Mouse (Mus musculus): ENCODE measurements around the gene Fgd2.
"Not testable (repeated sequence)": the region's sequence is repeated elsewhere in the genome, so short reads cannot be mapped to it uniquely, and the experiment has no call there.

The Fgd2 gene

GRCm38 (mm10) chr17:29365105-29365621, 4.4 kb downstream of the Fgd2 start:
- DNase-seq = peak in 1 of 2 experiments; percentile 47

GRCm38 (mm10) chr17:29368726-29369125, 8.0 kb downstream of the Fgd2 start:
- DNase-seq = no peak

- peak; percentile 87 to 89 for DNase-seq
Measured at GRCm38 (mm10) chr17:29370984-29371723, 10.4 kb downstream of the Fgd2 start.

- DNase-seq = no peak
Measured at GRCm38 (mm10) chr17:29375871-29376270, 15.2 kb downstream of the Fgd2 start.

GRCm38 (mm10) chr17:29378056-29378455, 17.3 kb downstream of the Fgd2 start:
- DNase-seq = no peak

- DNase-seq = no peak
Measured at GRCm38 (mm10) chr17:29380241-29380640, 19.5 kb downstream of the Fgd2 start.

- peak; percentile 58 to 60 for DNase-seq
Measured at GRCm38 (mm10) chr17:29381472-29381871, 20.8 kb downstream of the Fgd2 start.

GRCm38 (mm10) chr17:29382417-29382816, 21.7 kb downstream of the Fgd2 start:
- DNase-seq = no peak

- DNase-seq = no peak
Measured at GRCm38 (mm10) chr17:29383923-29384322, 23.2 kb downstream of the Fgd2 start.

- DNase-seq = no peak
Measured at GRCm38 (mm10) chr17:29384850-29385438, 24.2 kb downstream of the Fgd2 start.

GRCm38 (mm10) chr17:29385746-29386145, 25.0 kb downstream of the Fgd2 start:
- no peak for DNase-seq

GRCm38 (mm10) chr17:29388978-29389377, 28.3 kb downstream of the Fgd2 start:
- DNase-seq = no peak

- DNase-seq = no peak
Measured at GRCm38 (mm10) chr17:29391280-29391679, 30.6 kb downstream of the Fgd2 start.

- peak; percentile 52 to 67 for DNase-seq
Measured at GRCm38 (mm10) chr17:29393335-29394089, 32.8 kb downstream of the Fgd2 start.

GRCm38 (mm10) chr17:29394106-29394760, 33.5 kb downstream of the Fgd2 start:
- peak; percentile 30 to 46 for DNase-seq

GRCm38 (mm10) chr17:29394761-29395160, 34.0 kb downstream of the Fgd2 start:
- DNase-seq = not testable (repeated sequence)

GRCm38 (mm10) chr17:29395381-29395780, 34.7 kb downstream of the Fgd2 start:
- peak; percentile 46 to 63 for DNase-seq

GRCm38 (mm10) chr17:29396056-29396799, 35.5 kb downstream of the Fgd2 start:
- no peak for DNase-seq

- DNase-seq = peak; percentile 73 to 78
Measured at GRCm38 (mm10) chr17:29396821-29397242, 36.1 kb downstream of the Fgd2 start.

GRCm38 (mm10) chr17:29397480-29398433, 37.0 kb downstream of the Fgd2 start:
- peak; percentile 62 to 78 for DNase-seq

All from thymus, postnatal 36 days (tissue).